Mouse (Mus musculus) neural tube, embryonic 12.5 days (tissue): ENCODE data around the gene Stpg1. TPM values are rescaled to one million over a fixed set of nuclear protein-coding genes. Genes with fewer than 3 reads are reported as not detected.
A peak's percentile ranks its signal among the peaks of the same experiment; 100 is the strongest.

ENCODE experiments used
- ATAC-seq: fragments of 200-750 bp; cut with Nextera tagmentation; 2 replicates; pipeline ENCODE4 v1.8.0; 2017; ENCODE audit warnings: low read depth, mild to moderate bottlenecking, moderate TSS enrichment, moderate library complexity; ENCODE audit not compliant: low FRiP score
- H3K27ac ChIP-seq: fragments of 300-500 bp; sonication (generic); 2 replicates; pipeline ENCODE4 v1.5.1; 2016
- H3K27me3 ChIP-seq: fragments of 300-500 bp; sonication (generic); replicated peaks from 2 replicates; pipeline ENCODE4 v1.6.1; 2016; ENCODE audit warnings: mild to moderate bottlenecking
- H3K36me3 ChIP-seq: fragments of 300-500 bp; sonication (generic); 2 replicates; pipeline ENCODE4 v1.6.1; 2016; ENCODE audit warnings: mild to moderate bottlenecking
- H3K4me1 ChIP-seq: fragments of 300-500 bp; sonication (generic); 2 replicates; pipeline ENCODE4 v1.6.1; 2016
- H3K4me2 ChIP-seq: fragments of 300-500 bp; sonication (generic); replicated peaks from 2 replicates; pipeline ENCODE4 v1.6.1; 2016; ENCODE audit warnings: mild to moderate bottlenecking
- H3K4me3 ChIP-seq: fragments of 300-500 bp; sonication (generic); 2 replicates; pipeline ENCODE4 v1.5.1; 2016
- H3K9ac ChIP-seq: fragments of 300-500 bp; sonication (generic); 2 replicates; pipeline ENCODE4 v1.6.1; 2016; ENCODE audit warnings: mild to moderate bottlenecking
- H3K9me3 ChIP-seq: fragments of 300-500 bp; sonication (generic); 2 replicates; pipeline ENCODE4 v1.6.1; 2016; ENCODE audit warnings: mild to moderate bottlenecking
- WGBS: fragments of 180-500 bp; shearing (Covaris S2); methylation state at CpG from one replicate; pipeline ENCODE4 v1.1.7; 2016; 5-methylcytosine and 5-hydroxymethylcytosine counted together
- polyA plus RNA-seq: library from polyadenylated mRNA; unstranded; fragments of >200 nt; fragmentation: Nextera tagmentation; extraction: Ambion mirVana; gene quantifications from 2 replicates; pipeline ENCODE4 v1.2.1, GENCODE M21; 2016

Stpg1 gene
- polyA plus RNA-seq, 1 experiment from 2014 or later, result 0.41 TPM

DNA sequence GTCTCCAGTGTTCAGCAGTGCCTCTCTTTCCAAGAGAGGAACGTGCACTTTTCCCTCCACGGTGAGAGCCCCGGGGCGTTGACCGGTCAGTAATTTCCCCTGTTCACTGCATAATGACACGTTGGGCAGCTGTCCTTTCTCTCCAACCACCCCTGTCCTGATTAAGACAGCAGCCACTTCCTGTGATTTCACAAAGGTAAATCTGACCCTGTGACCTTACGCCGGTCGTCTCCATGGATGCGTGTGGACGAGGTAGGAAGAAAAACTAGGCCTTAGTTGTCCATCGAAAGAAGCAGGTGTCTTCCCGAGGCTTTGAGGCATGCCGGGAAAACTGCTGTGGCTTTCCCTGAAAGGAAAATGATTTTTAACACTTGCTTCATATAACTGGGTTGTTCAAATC lies 20.3 kb downstream of the Stpg1 start:
- Histone ChIP-seq H3K9me3 (no peaks in the 10 kb centered on the region), H3K9ac (no peak overlapping the region), H3K4me1 (no peaks in the 10 kb centered on the region), H3K4me3 (no peak overlapping the region), H3K4me2 (no peak overlapping the region), H3K27ac (no peak overlapping the region), H3K27me3 (no peaks in the 10 kb centered on the region; the same call in 1 of the 2 replicates), H3K36me3 (no peaks in the 10 kb centered on the region)
- no peak for ATAC-seq
- WGBS, result 71% methylated on average over 14 of the region's 14 CpGs

DNA sequence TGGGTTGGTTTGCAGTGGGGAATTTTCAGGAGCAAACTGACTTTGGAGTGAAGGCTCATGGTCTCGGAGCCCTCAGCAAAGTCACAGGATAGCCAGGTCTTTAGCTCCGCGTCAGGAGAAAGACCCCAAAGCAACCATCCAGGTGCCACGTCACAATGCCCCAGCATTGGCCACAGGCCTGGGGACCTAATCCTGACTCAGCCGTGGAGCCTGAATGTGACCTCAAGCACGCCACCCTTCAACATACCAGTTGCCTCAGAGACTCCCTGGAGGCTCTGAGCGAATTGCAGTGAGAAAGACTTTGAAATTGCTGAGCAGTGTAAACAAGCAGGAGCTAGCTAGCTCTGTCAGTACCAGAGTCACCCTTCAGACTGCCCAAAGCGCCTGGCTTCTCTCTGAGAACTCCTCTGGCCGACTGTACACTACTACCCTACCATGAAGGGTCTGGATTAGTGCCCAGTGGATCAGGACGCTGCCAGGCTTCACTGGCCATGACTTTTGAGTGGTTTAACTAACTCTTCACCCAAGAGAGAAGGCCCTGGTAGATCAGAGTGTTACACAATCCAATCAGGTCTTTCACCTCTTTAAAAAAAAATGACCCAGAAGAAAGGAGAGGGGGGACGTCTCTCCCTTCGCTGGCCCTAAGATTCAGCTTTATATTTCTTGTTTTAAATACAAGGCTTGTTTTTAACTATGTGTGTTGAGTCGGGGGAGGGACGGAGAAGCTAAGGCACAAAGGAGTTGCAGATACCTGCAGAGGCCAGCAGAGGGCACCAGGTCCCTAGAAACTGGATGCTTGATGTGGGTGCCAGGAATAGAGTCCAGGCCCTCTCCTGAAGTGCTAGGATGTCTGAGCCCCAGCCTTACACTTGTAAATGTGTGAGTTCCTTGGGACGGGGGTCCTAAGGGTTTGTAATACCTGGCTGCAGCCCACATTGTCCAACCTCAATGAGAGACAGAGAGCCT lies 22.0 kb downstream of the Stpg1 start:
- no peaks in the 10 kb centered on the region for H3K27me3 ChIP-seq
- H3K36me3 ChIP-seq, result no peaks in the 10 kb centered on the region
- no peak overlapping the region for H3K4me2 ChIP-seq
- H3K9me3 ChIP-seq, result no peaks in the 10 kb centered on the region
- no peak for ATAC-seq
- H3K4me1 ChIP-seq, result no peaks in the 10 kb centered on the region
- 55% methylated on average over 15 of the region's 15 CpGs for WGBS
- no peak overlapping the region for H3K9ac ChIP-seq
- H3K4me3 ChIP-seq, result no peak overlapping the region
- H3K27ac ChIP-seq, result no peak overlapping the region

GRCm38 (mm10) chr4:135518135-135518534 lies 23.5 kb downstream of the Stpg1 start:
- no peaks in the 10 kb centered on the region for H3K4me1 ChIP-seq
- no peaks in the 10 kb centered on the region for H3K36me3 ChIP-seq
- H3K4me3 ChIP-seq, result no peak overlapping the region
- 84% methylated on average over 12 of the region's 12 CpGs for WGBS
- no peak for ATAC-seq
- H3K27ac ChIP-seq, result no peak overlapping the region
- H3K9ac ChIP-seq, result no peak overlapping the region
- no peaks in the 10 kb centered on the region for H3K27me3 ChIP-seq
- H3K4me2 ChIP-seq, result no peak overlapping the region
- H3K9me3 ChIP-seq, result no peaks in the 10 kb centered on the region

- no peaks in the 10 kb centered on the region for H3K9me3 ChIP-seq
- peaks cover 12% of the 10 kb centered on the region for H3K4me1 ChIP-seq
- H3K9ac ChIP-seq, result no peak overlapping the region
- no peak for ATAC-seq
- no peak overlapping the region for H3K4me2 ChIP-seq
- H3K27me3 ChIP-seq, result no peaks in the 10 kb centered on the region
- no peak overlapping the region for H3K27ac ChIP-seq
- H3K4me3 ChIP-seq, result no peak overlapping the region
- no peaks in the 10 kb centered on the region for H3K36me3 ChIP-seq
- WGBS, result 84% methylated on average over 9 of the region's 9 CpGs
Observed at GRCm38 (mm10) chr4:135520421-135520820, 25.8 kb downstream of the Stpg1 start.

DNA sequence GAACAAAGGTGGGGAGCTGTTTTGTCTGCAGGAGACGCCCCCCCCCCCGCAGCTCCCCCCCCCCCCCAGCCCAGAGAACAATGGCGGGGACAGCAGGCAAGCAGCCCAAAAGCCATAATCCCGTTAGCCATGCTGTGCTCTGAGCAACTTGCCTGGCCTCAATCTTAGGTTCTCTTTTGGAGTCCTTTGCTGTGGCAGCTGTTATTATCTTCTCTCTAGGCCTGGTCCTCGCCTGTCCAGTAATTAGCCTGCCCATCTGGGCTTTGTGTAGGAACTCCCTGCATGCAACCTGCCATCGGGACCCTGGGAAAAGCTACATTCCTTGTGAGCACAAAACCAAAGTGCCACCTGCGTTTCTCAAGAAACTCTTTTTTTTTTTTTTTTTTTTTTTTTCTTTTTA lies 29.3 kb downstream of the Stpg1 start:
- H3K27ac ChIP-seq, result no peak overlapping the region
- H3K36me3 ChIP-seq, result no peaks in the 10 kb centered on the region
- no peaks in the 10 kb centered on the region for H3K27me3 ChIP-seq
- WGBS, result 4% methylated on average over 6 of the region's 7 CpGs
- H3K4me2 ChIP-seq, result no peak overlapping the region
- H3K9ac ChIP-seq, result no peak overlapping the region
- H3K4me3 ChIP-seq, result no peak overlapping the region
- peak; percentile 44; the same call in 1 of the 2 replicates for ATAC-seq
- peaks cover 25% of the 10 kb centered on the region for H3K4me1 ChIP-seq
- H3K9me3 ChIP-seq, result no peaks in the 10 kb centered on the region

GRCm38 (mm10) chr4:135525057-135525456 lies 30.5 kb downstream of the Stpg1 start:
- Histone ChIP-seq H3K36me3 (no peaks in the 10 kb centered on the region), H3K27me3 (no peaks in the 10 kb centered on the region)
- 69% methylated on average over 12 of the region's 12 CpGs for WGBS

DNA sequence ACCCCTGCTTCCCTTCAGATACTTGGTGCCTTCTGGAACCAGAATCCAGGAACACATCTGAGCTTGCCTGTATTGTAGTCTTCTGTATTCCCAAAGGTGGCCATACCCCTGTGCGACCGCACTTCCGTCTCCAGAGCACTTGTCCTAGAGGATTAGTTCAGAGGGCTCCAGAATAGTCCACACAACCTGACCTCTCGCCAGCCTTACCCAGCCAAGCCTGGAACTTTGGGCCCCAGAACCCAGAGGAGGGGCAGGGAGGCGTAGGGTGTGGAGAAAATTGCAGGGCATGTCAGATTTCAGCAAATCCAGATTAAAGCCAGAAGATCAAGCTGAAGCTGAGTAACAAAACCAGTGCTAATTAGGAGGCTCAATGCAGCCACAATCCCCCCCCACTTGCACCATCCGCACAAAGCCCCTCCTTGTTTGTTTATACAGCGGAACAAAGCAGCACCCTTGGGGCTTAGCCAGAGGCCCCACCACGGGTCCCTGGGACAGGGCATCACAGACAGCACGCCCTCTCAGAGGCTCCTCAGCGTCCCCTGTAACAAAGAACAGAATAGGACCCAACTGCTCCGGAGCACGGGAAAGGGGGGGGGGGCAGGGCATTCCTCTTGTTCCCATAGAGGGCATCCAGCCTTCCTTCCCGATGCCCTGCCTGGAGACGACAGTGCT lies 31.6 kb downstream of the Stpg1 start:
- H3K9ac ChIP-seq, result no peak overlapping the region
- no peak overlapping the region for H3K4me3 ChIP-seq
- H3K27ac ChIP-seq, result 0 out of 2 replicates have a peak overlapping the region, but pooled peaks have one; percentile 20
- H3K9me3 ChIP-seq, result peaks cover 7% of the 10 kb centered on the region; the same call in 1 of the 2 replicates
- no peaks in the 10 kb centered on the region for H3K27me3 ChIP-seq
- WGBS, result 19% methylated on average over 14 of the region's 14 CpGs
- peaks cover 25% of the 10 kb centered on the region for H3K4me1 ChIP-seq
- no peaks in the 10 kb centered on the region for H3K36me3 ChIP-seq
- ATAC-seq, result peak; percentile 87
- H3K4me2 ChIP-seq, result peak overlapping the region; percentile 39

More at GRCm38 (mm10) chr4:135525057-135525456, 30.5 kb downstream of the Stpg1 start:
- Histone ChIP-seq H3K4me1 (peaks cover 25% of the 10 kb centered on the region), H3K27ac (no peak overlapping the region), H3K4me2 (no peak overlapping the region), H3K9me3 (no peaks in the 10 kb centered on the region), H3K4me3 (no peak overlapping the region), H3K9ac (no peak overlapping the region)
- no peak for ATAC-seq

DNA sequence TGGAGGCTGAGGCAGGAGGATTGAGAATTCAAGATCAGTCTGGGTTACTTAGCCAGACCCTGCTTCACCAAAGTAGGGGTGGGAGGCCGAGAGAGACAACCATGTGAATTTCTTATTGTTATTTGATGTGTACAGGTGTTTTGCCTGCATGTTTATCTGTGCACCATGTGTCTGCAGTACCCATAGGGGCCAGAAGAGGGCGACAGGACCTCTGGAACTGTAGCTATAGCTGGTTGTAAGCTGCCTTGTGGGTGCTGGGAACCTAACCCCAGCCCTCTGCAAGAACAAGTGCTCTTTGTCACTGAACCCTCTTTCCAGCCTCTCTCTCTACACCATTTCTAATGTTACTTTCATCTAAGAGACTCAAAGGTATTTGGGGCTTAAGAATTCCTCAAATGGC lies 35.7 kb downstream of the Stpg1 start:
- no peak overlapping the region for H3K27ac ChIP-seq
- ATAC-seq, result no peak
- peaks cover 7% of the 10 kb centered on the region; the same call in 1 of the 2 replicates for H3K9me3 ChIP-seq
- no peak overlapping the region for H3K4me2 ChIP-seq
- no peaks in the 10 kb centered on the region for H3K36me3 ChIP-seq
- H3K4me3 ChIP-seq, result no peak overlapping the region
- WGBS, result 59% methylated on average over 2 of the region's 2 CpGs
- H3K27me3 ChIP-seq, result no peaks in the 10 kb centered on the region
- peaks cover 24% of the 10 kb centered on the region for H3K4me1 ChIP-seq
- no peak overlapping the region for H3K9ac ChIP-seq

GRCm38 (mm10) chr4:135531236-135531635 lies 36.6 kb downstream of the Stpg1 start:
- Histone ChIP-seq H3K36me3 (no peaks in the 10 kb centered on the region), H3K27ac (no peak overlapping the region), H3K4me3 (no peak overlapping the region), H3K4me1 (peaks cover 16% of the 10 kb centered on the region), H3K4me2 (no peak overlapping the region), H3K9ac (no peak overlapping the region), H3K9me3 (peaks cover 7% of the 10 kb centered on the region; the same call in 1 of the 2 replicates), H3K27me3 (no peaks in the 10 kb centered on the region)
- 89% methylated on average over 9 of the region's 9 CpGs for WGBS
- ATAC-seq, result no peak

DNA sequence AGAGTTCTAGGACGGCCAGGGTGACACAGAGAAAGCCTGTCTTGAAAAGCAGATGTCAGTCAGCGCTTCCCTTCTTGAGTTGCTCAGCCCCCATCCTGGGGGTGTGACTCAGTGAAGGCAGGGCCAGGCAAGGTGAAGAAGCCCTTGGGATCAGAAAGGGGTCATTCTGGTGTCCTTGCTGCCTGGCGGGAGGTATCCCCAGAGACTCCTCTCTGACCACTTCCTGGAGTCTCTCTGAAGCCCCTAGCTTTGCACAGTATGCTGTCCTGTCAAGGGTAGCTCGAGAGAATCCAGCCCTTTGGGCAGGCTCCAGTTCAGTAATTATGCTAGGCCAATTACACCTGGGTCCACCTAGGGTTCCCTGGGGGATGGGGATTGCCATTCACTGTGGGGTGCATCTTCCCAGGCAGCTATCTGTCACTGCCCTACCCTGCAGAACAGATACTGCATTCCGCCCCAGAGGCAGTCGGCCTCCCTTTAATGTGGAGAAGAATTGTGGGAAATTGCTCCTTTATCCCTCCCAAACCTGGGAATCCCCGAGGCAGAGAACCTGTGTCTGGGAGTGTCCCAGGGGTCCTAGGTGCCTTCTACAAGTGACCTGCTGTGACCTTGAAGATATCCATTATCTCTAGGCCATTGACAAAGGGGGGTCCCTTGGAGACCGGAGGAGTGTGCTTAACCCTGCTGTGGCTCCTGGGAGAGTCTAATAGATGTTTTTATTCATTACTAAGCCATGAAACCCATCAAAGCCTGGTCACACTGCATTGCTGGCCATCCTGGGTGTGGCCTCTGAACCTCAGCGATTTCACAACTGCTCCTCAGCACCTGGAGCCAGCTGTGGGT lies 37.4 kb downstream of the Stpg1 start:
- WGBS, result 44% methylated on average over 9 of the region's 9 CpGs
- peaks cover 10% of the 10 kb centered on the region; the same call in 1 of the 2 replicates for H3K4me1 ChIP-seq
- H3K4me3 ChIP-seq, result no peak overlapping the region
- H3K27me3 ChIP-seq, result no peaks in the 10 kb centered on the region
- H3K4me2 ChIP-seq, result no peak overlapping the region
- no peak overlapping the region for H3K9ac ChIP-seq
- no peaks in the 10 kb centered on the region for H3K36me3 ChIP-seq
- H3K27ac ChIP-seq, result no peak overlapping the region
- ATAC-seq, result no peak
- peaks cover 7% of the 10 kb centered on the region; the same call in 1 of the 2 replicates for H3K9me3 ChIP-seq

- Histone ChIP-seq H3K4me1 (peaks cover 10% of the 10 kb centered on the region; the same call in 1 of the 2 replicates), H3K36me3 (no peaks in the 10 kb centered on the region), H3K9me3 (peaks cover 7% of the 10 kb centered on the region; the same call in 1 of the 2 replicates), H3K27me3 (no peaks in the 10 kb centered on the region), H3K4me2 (no peak overlapping the region), H3K9ac (no peak overlapping the region), H3K27ac (no peak overlapping the region), H3K4me3 (no peak overlapping the region)
- WGBS, result 75% methylated on average over 6 of the region's 6 CpGs
- ATAC-seq, result no peak
Observed at GRCm38 (mm10) chr4:135533001-135533400, 38.4 kb downstream of the Stpg1 start.
